Mouse (Mus musculus): ENCODE measurements around the gene Mb. TPM values are rescaled to one million over a fixed set of nuclear protein-coding genes. Genes with fewer than 3 reads are reported as not detected.
A peak's percentile ranks its signal among the peaks of the same experiment; 100 is the strongest.
"Not testable (repeated sequence)": the region's sequence is repeated elsewhere in the genome, so short reads cannot be mapped to it uniquely, and the experiment has no call there.

Gene Mb
- total RNA-seq, 2 experiments from 2014 or later: 0.90 TPM; not detected in 1

DNA sequence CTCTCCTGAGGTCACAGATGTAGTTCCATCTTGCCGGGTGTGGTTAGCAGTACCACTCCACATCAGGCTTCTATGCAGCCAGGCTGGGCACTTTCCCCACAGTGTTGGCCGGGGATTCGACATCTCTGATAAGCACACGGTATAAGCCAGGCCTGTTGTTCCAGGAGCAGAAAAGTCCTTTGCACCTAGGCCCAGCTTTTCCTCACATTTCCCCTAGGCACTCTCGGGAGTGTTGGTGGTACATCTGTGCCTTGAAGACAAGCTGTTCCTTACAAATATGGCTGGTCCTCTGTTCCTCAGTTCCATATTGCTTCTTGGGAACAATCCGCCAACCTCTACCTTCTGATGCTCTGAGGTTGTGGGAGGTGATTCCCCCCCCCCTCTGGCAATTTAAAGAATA lies 15.8 kb upstream of the Mb start:
- DNase-seq (ENCODE audit: low spot score in 2 of 2): no peak

DNA sequence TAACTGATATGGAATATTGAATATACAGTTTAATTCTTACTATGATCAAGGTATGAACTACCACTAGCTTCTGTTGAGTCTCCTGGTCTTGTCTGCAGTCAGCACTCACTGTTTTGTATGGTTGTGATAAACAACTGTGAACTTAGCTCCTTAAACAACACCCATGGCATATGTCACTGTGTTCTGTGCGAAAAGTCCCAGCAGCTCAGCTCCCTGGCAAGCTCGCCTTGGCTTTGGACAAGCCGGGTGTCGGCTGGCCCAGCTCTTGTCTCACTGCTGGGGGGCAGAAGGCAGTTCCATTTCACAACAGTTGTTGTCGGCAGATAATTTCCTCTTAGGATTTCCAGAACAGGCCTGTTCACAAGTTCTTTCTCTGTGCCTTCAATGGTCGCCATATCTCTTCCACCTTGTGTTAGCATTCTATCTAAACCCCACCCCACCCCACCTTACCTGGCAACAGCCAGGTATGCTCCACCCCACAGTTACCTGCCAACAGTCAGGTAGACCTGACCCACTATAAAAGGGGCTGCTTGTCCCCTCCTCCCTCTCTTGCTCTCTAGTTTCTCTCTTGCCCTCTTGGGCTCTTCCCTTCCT lies 14.9 kb upstream of the Mb start:
- no peak for DNase-seq (ENCODE audit: low spot score in 2 of 2)

DNA sequence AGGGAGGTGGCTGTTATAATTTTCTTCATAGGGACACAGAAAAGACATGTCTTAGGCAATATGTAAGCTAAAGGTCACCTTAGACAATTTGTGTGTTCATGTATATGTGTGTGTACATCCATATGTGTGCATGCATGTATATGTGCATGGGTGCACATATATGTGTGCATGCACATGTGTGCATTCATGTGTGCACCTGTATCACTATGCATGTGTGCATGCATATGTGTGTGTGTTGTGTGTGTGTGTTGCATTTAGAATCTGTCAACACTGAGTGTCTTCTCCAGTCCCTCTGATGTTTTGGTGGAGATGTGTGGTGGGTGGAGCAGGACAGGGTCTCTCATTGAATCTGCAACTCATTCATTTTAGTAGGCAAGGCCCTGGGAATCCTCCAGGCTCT lies 12.3 kb upstream of the Mb start:
- DNase-seq (ENCODE audit: low spot score in 2 of 2): no peak

DNA sequence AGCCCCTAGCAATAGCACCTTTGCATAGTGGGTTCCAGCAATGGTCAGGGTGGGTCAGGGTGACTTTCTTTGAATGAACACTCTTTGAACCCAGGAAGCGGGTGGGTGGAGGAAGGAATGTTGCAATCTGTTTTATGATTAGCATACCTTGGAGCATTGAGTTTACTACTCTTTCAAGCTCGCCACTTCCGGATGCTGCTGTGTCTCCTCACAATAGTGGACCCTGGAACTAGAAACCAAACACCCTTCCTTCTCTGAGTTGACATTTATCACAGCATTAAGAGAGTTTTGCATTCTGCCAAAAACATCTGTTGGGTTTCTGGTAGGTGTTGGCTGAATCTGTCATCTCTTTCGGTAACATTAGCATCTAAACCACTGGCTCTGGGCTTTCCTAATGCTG lies 8.9 kb upstream of the Mb start:
- DNase-seq (ENCODE audit: low spot score in 2 of 2): not testable (repeated sequence)

DNA sequence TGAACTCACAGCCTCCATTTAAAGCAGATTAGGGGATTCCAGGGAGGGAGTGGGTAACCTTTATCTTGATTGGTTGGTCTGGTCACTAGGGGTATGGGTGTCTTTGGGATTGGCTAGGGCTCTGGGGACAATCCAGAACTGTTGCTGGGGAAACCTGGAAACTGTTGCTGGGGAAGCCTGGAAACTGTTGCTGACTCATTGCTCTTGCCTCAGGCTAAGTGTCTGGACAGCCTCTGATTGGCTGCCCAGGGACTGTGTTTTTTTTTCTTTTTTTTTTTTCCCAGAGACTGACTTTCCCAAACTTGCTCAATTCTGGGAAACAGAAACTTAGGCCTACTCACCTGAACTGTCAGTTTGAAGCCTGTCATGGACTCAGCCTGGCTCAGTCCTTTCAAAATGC lies 8.1 kb upstream of the Mb start:
- DNase-seq (ENCODE audit: low spot score in 2 of 2): no peak

DNA sequence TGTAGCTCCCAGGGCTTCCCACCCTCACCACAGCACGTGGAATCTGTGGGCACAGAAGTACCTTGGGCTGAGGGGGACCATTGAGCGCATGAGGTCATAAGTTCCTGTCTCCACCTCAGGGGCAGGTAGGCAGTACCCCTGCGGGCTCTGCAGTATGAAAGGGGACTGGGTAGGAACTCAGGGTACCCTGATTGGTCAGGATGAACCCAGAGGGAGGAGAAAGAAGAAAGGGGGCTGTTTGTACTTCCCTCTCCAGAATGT lies 6.3 kb upstream of the Mb start:
- DNase-seq (ENCODE audit: low spot score in 2 of 2): no peak

DNA sequence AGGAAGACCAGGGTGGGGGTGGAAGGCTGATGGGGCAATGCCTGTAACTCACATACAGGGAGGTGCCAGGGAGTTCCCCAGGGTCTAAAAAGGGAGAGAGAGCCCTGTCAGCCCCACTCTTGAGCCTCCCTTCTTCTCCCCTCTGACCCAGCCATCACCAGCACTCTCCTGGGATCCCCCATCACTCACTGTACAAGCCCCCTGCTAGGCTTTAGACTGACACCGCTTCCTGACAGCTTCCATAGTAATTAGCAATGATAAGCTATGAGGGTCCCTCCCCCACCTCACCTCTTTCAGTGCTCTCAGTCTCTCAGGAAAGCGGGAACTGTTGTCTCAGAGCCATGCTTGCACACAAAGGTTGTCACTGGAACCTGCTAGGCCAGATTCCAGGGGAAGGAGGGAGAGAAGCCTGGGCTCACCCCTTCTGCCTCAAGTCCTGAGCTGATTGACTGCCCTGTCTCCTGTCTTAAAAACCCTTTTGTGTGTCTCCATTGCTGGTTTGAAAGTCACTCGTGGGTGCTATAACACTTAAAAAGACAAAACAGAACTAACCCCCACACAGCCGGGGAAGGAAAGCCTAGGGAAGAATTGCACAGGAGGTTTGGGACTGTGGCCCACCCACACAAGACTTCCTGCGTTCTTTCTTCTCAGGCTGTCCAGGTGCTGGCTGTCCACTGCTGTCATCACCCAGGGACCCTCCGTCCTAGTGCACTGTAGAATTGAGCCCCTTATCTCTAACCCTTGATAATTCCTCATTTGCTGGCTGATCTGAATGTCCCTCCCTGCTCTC lies 5.7 kb upstream of the Mb start:
- no peak for DNase-seq (ENCODE audit: low spot score in 2 of 2)

DNA sequence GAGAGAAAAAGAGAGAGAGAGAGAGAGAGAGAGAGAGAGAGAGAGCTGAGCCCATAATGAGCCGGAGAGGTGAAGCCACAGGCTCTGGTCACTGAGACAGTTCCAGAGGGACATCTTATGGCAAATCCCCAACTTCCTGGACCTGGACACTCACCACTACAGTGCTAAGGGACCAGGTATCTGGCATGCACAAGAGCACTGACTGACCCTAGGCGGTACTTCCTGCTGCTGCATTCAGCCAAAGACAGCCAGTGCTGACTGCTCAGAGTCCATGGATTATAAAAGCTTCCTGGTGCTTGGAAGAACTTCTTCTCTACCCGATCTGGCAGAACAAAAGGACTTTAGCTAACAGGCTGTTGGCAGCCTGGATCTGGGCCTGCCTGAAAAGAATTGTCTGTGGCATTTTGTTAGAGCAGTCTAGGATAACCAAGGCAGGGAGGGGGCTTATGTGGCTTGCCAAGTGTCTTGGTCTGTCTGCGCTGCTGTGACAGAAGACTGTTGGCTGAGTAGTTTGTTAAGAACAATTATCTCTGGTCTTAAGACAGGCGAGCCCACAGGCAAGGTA lies 4.2 kb upstream of the Mb start:
- no peak for DNase-seq (ENCODE audit: low spot score in 2 of 2)

DNA sequence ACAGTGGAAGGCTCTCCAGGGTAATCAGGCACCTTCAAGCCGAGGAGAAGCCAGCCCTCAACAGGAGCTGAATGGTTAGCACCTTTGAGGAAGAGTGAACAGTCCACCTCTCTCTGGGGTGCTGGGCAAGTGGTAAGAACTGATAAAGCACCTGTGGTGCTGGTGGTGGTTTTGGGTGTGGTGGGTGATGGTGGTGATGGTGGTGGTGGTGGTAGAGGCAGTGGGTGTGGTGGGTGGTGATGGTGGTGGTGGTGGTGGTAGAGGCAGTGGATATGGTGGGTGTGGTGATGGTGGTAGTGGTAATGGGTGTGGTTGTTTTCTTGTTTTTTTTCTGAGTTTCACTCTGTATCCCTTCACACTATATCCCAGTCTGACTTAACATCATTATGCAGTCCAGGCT lies 2.6 kb upstream of the Mb start:
- DNase-seq (ENCODE audit: low spot score in 2 of 2): no peak

DNA sequence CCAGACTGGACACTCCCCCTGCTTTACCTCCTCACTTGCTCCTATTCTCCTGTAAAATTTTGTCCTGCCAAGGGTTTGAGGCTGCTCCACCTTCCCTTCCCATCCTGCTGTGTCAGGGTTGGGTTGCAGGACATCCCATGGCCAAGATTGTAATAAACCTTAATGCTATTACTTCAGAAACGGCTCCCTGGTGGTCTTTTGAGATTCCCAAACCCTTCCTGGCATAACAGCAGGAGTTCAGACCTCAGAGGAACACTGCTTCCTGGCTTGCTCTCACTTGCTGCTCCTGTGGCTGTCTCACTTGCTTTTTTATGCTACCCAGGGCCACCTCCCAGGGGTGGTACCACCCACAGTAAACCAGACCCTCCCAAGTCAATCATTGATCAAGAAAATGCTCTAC lies 1.7 kb upstream of the Mb start:
- no peak for DNase-seq (ENCODE audit: low spot score in 2 of 2)

DNA sequence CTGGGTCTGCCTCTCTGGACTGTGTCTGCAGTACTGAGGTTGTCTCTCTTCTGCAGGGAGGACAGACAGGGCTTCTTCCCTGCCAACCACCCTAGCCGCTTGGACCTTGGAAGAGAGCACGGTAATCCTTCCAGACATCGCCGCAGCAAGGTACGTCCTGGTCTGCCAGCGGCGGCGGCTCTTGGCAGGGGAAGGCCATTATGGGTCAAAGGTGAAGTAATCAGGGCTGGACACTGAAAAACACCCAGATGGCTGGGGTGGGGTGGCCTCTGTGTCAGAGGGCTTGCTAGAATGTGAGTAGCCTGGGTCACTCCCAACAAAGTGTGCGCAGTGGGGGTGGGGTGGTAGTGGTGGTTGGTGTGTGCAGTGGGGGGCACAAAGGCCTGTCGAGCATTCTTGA lies 4.9 kb downstream of the Mb start:
- DNase-seq (ENCODE audit: low spot score in 2 of 2): no peak

DNA sequence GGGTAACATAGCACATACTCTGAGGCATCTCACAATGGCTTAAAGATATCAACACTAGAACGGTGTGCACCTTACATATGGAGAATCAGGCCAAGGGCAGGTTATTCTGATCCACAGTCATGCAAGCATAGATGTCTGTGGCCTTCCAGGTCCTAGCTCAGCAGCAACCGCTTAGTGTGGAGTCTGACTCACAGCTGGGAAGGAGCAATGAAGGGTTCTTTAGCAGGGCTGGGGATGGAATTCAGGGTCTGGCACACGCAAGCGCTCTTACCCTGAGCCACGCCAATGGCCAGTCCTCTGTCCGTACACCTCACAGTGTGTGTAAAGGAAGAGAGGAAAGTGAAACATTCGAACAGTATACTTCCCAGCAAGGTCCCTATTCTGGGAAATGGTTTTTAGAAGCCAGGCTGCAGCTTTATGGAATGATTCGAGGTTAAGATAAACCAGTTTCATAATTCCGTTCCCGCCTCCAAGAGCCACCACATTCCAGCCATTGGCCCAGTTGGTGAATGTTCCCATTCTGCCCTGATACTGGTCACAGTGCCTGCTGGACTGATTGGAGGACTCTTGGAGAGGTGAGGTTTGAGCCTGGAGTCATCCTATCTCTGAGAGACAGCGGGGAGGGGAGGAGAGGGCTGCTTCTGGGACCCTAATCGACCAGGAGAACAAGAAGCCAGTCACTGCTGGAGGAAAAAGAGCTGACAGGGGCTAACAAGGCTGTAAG lies 5.7 kb downstream of the Mb start, which contains the start of gene Apol6:
Gene Apol6, plus strand, starts transcription at position 133 of the 724 bp plus-strand sequence.
- DNase-seq (ENCODE audit: low spot score in 2 of 2): no peak

DNA sequence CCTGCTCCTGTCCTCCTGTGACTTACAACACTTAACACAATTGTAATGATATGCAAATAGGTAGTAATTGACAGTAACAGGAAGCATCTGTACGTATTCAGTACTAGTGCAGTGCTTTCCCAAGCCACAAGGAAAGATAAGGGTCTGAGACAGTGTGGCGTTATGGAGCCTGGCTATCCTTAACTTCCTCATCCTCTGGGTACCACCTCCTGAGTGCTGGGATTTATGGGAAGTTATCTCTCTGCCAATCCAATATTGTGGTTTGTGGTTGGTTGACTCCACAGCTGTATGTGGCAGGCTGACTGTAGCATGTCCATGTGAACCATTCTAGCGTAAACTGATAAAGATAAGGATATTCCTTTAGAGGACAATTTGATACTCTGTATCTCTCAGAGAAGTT lies 9.7 kb downstream of the Mb start:
- DNase-seq (ENCODE audit: low spot score in 2 of 2): no peak

DNA sequence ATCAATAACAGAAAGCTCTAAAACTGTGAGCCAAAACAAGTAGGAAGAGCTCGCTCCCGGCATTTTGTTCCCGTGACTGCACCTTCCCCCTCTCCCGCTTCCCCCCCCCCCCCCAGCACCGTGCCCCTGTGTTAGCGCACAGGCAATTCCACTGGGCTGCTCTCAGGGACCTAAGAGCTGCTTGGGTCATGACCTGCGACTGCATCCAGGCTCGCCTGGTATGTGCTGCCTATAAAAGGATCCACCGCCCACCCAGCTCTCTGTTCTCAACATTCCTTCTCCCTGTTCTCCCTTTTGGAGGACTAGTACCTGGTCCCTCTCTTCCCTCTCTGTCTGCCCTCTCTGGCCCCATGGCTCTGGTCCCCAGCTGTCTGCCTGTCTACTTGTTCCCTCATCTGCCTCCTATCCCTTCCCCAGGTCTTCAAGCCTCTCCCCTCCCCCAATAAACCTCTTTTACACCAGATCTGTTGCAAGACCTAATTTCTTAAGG lies 11.2 kb downstream of the Mb start:
- no peak for DNase-seq (ENCODE audit: low spot score in 2 of 2)

DNA sequence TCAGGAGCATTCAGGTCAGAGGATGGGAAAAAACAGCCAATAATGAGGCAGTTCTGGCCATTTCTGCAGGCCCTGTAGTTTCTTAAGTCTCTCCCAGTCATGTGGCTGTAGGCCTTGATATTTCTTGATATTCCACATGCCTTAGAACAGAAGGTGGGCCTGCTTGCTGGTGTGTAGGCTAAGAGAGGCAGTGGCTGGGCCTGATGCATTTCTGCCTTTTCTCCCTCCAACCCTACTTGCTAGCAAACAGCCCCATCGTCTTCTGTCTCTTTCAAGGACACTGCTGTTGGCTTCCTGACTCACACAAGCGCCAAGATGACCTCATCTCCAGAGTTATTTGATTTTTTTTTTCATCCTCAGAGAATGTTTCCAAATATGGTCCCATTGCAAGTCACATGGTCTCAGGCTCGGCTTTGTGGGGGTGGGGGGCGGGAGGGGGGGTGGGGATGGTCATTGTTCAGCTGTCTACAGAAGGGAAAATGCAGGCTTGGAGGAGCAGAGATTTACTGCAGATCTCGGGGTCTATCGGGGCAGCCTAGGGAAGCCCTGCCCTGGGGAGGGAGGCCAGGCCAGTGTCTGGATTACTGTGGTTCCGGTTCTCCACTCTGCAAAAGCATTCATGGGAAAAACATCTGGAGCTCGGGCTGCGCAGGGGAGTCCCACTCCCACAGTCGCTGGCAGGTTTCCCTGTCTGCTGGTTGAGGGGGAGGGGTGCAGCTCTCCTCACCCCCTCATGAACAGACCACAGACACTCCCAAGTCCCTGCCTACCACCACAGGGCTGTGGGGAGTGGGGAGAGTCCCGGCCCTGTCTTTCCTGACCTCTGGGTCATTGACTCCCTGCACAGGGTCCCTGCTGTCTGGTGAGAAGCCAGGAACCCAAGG lies 12.9 kb downstream of the Mb start:
- DNase-seq (ENCODE audit: low spot score in 2 of 2): peak in 1 of 2 experiments; percentile 15

DNA sequence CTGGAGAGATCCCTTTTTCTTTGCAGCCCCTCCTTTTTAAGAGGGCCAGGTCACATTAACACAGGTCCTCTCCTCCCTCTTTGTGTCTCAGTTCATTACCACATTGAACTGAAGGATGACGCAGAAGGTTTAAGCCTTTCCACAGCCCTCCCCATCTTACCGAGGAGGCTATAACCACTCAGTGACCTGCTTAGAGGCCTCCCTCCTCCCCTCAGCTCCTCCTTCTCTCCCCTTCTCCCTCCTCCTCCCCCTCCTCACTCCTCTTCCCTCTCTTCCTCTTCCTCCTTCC lies 13.5 kb downstream of the Mb start:
- no peak for DNase-seq (ENCODE audit: low spot score in 2 of 2)

DNA sequence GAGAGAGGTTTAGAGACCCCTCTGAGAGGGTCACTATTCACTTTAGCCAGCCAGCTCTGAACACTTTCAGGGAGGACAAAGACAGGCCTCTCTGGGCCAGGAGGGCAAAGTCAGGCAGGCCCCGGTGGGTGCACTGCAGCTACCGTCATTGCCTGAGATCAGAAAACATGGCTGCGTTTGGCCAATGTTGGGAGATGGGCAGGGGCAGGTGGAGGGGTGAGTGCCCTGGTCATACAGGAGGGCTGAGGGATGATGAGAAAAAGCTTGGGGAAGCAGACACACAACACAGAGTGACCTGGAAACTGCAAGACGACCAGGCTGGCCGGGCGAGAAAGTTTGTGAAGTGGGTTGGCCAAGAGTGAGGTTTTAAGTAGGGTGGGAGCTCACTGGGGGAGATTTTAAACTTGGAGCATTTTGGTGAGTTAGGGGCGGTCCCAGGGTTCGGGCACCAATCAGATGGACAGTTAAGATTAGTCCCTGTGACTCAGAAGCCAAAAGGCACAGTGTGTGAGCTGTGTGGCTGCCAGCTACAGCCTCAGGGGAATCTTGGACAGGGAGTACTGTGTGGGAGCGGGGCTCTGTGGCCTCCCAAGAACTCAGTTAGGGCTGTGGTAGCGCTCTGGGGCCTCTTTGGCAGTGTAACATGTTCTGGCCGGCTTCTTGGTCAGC lies 14.0 kb downstream of the Mb start:
- peak in 1 of 2 experiments; percentile 25 for DNase-seq (ENCODE audit: low spot score in 2 of 2)

DNA sequence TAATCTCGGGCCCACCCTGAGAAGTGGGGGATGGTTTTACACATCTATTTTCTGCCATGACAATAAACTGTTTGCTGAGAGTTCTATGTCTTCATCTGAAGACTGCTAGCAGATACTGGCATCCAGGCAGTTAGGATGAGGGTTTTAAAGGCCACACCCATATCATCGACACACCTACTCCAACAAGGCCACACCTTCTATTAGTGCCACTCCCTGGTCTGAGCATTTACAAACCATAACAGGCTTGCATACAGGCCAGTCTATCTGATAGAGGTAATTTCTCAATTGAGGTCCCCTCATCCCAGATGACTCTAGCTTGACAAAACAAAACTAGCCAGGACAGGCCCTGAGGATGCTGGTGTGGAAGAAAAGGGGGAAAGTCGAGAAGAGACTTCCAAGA lies 14.8 kb downstream of the Mb start:
- no peak for DNase-seq (ENCODE audit: low spot score in 2 of 2)

DNA sequence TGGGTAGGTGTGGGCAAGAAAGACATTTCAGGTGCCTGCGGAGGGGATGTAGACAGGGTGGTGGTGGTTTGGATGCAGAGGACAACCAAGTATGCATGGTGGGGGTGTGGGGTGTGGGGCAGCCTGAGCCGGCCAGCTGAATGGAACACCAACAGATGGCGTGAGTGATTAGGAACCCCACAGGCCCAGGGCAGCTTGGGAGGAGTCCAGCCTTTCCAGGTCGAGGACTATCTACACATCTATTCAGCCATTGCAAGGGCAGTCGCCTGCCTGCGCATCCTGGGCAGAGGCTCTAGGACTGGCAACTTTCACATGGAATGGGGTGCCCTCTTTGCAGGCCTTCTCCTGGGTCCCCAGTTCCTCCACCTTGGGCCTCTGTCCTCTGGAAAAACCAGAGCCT lies 15.9 kb downstream of the Mb start:
- no peak for DNase-seq (ENCODE audit: low spot score in 2 of 2)

DNA sequence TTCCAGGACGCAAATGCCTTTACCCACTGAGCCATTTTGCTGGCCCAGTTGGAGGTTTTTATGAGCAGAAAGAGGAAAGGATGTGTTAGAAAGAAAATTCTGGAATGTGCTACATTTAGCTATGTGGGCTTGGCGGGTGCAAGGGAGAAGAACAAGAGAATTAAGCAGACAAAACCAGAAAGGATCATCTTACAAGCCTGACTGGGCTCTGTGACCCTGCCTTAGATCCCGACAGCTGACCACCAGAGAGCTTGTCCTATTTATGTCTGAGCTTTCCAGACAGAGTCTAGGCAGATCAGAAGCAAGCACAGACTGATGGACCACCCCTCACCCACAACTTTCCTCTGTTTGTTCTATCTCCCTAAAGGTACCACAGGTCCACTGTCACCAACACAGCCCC lies 19.2 kb downstream of the Mb start:
- no peak for DNase-seq (ENCODE audit: low spot score in 2 of 2)
